Mouse (Mus musculus) myocyte (in vitro differentiated cells): ENCODE measurements at regions not wholly inside any gene's neighbourhood (a gene's known extent, or its start where the extent isn't known, plus 50 kb on each side); places are given as distances from the start of the nearest gene placed in this dataset.

Experiments used
- CEBPB ChIP-seq: IDR thresholded peaks from 2 replicates; pipeline ENCODE4 v1.6.1; 2011; ENCODE audit warnings: mild to moderate bottlenecking, moderate library complexity; ENCODE audit not compliant: poor library complexity, insufficient read depth, severe bottlenecking
- E2F4 ChIP-seq: IDR thresholded peaks from one replicate; pipeline ENCODE4 v1.6.1; 2011; ENCODE audit warnings: mild to moderate bottlenecking, control low read depth, moderate library complexity; ENCODE audit not compliant: insufficient read depth
- MAX ChIP-seq: IDR thresholded peaks from one replicate; pipeline ENCODE4 v1.6.1; 2011; ENCODE audit warnings: low read depth, mild to moderate bottlenecking, control low read depth
- MYOD1 ChIP-seq, 3 experiments: IDR thresholded peaks; one replicate each; pipeline ENCODE4 v1.6.1; 2011; ENCODE audit warnings: control low read depth in 2 of 3, low read depth in 2 of 3, mild to moderate bottlenecking in 2 of 3, moderate library complexity in 1 of 3; ENCODE audit not compliant: insufficient read length in 2 of 3, control insufficient read depth in 1 of 3
- MYOG ChIP-seq, 3 experiments: IDR thresholded peaks; one replicate each; pipeline ENCODE4 v1.6.1; 2011; ENCODE audit warnings: control low read depth in 2 of 3, low read depth in 2 of 3, mild to moderate bottlenecking in 2 of 3; ENCODE audit not compliant: insufficient read length in 2 of 3, control insufficient read depth in 1 of 3, insufficient read depth in 1 of 3
- POLR2A ChIP-seq: IDR thresholded peaks from one replicate; pipeline ENCODE4 v1.6.1; 2011; ENCODE audit warnings: low read depth, mild to moderate bottlenecking, control low read depth, moderate library complexity; ENCODE audit not compliant: insufficient read length
- POLR2AphosphoS2 ChIP-seq: IDR thresholded peaks from one replicate; pipeline ENCODE4 v1.6.1; 2011; ENCODE audit warnings: low read depth, control low read depth; ENCODE audit not compliant: insufficient read length
- REST ChIP-seq: IDR thresholded peaks from one replicate; pipeline ENCODE4 v1.6.1; 2011; ENCODE audit warnings: mild to moderate bottlenecking, control low read depth, moderate library complexity; ENCODE audit not compliant: insufficient read depth, insufficient read length
- SRF ChIP-seq: IDR thresholded peaks from one replicate; pipeline ENCODE4 v1.6.1; 2011; ENCODE audit warnings: low read depth; ENCODE audit not compliant: control insufficient read depth, insufficient read length
- TCF12 ChIP-seq: IDR thresholded peaks from one replicate; pipeline ENCODE4 v1.6.1; 2011; ENCODE audit warnings: mild to moderate bottlenecking, control low read depth; ENCODE audit not compliant: poor library complexity, insufficient read depth, severe bottlenecking
- TCF3 ChIP-seq: IDR thresholded peaks from one replicate; pipeline ENCODE4 v1.6.1; 2011; ENCODE audit warnings: low read depth, control low read depth; ENCODE audit not compliant: insufficient read length
- USF1 ChIP-seq: IDR thresholded peaks from one replicate; pipeline ENCODE4 v1.6.1; 2011; ENCODE audit warnings: low read depth, mild to moderate bottlenecking, control low read depth, moderate library complexity

DNA sequence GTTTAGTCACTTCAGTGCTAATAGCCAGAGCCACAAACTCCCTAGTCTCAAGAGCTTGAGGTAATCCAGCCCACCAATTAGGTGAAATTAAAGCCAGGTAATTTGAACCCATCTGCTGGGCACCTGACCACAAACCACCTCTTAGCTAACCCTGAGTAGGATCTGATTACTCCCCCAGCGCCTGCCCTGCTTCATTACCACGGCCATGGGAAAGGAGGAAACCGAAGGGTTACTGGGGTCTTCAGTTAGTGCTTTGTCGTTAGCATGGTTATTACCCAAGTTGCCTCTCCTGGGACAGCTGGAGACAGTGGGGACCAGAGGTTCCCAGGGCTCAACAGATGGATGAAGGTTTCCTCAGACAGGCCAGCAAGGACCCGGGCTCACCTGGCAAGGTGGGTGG, 337.3 kb upstream of the 3110018I06Rik start:
- TF ChIP-seq USF1 = no peak
- TF ChIP-seq POLR2A = no peak
- TF ChIP-seq POLR2AphosphoS2 = no peak
- no peak for TF ChIP-seq MYOG (IDR thresholded peaks at IDR 0.05; ENCODE audit: control insufficient read depth in 1 of 3, insufficient read depth in 1 of 3, insufficient read length in 2 of 3, low read depth in 2 of 3)
- no peak for TF ChIP-seq E2F4
- TF ChIP-seq MAX = no peak
- TF ChIP-seq TCF12 = no peak
- no peak for TF ChIP-seq MYOD1 (IDR thresholded peaks at IDR 0.05; ENCODE audit: control insufficient read depth in 1 of 3, insufficient read length in 2 of 3, low read depth in 2 of 3)
- TF ChIP-seq TCF3 = no peak
- TF ChIP-seq SRF = no peak
- TF ChIP-seq CEBPB = no peak
- TF ChIP-seq REST = no peak
